Mouse (Mus musculus): ENCODE results near the gene 4930453N24Rik.

- no peak for TF ChIP-seq CTCF (IDR thresholded peaks at IDR 0.05; ENCODE audit: low read depth, low read length)
- no peak for TF ChIP-seq POLR2A (IDR thresholded peaks at IDR 0.05; ENCODE audit: borderline replicate concordance, low read depth, low read length)
Measured at GRCm38 (mm10) chr16:64759245-64759626, 11.7 kb downstream of the 4930453N24Rik start.
